Mouse (Mus musculus): ENCODE data around the gene Jmjd8.
"Not testable (repeated sequence)": the region's sequence is repeated elsewhere in the genome, so short reads cannot be mapped to it uniquely, and the experiment has no call there.

Jmjd8 gene

GRCm38 (mm10) chr17:25828712-25829557, at the start of gene Jmjd8:
Gene Jmjd8, plus strand, starts transcription at chr17:25828867.
- peak; percentile 68 for DNase-seq (ENCODE audit: low read depth, low spot score)

- DNase-seq (ENCODE audit: low read depth, low spot score), result no peak
These were observed 47.3 kb upstream of the Jmjd8 start for GRCm38 (mm10) chr17:25781339-25781738.

- no peak for DNase-seq (ENCODE audit: low read depth, low spot score)
These were observed 45.6 kb upstream of the Jmjd8 start for GRCm38 (mm10) chr17:25783086-25783485.

GRCm38 (mm10) chr17:25783861-25784574, 44.6 kb upstream of the Jmjd8 start:
- DNase-seq (ENCODE audit: low read depth, low spot score), result no peak

GRCm38 (mm10) chr17:25785281-25785745, 43.4 kb upstream of the Jmjd8 start, which contains the start of gene Haghl:
Gene Haghl, minus strand, starts transcription at chr17:25785673.
- DNase-seq (ENCODE audit: low read depth, low spot score), result peak; percentile 90

GRCm38 (mm10) chr17:25786280-25786679, 42.4 kb upstream of the Jmjd8 start, which contains the start of gene Ccdc78:
Gene Ccdc78, plus strand, starts transcription at chr17:25786580.
- DNase-seq (ENCODE audit: low read depth, low spot score), result no peak

- DNase-seq (ENCODE audit: low read depth, low spot score), result no peak
These were observed 41.7 kb upstream of the Jmjd8 start for GRCm38 (mm10) chr17:25786781-25787504.

GRCm38 (mm10) chr17:25791320-25791842, 37.3 kb upstream of the Jmjd8 start:
- DNase-seq (ENCODE audit: low read depth, low spot score), result no peak

GRCm38 (mm10) chr17:25791843-25792527, 36.7 kb upstream of the Jmjd8 start:
- peak; percentile 74 for DNase-seq (ENCODE audit: low read depth, low spot score)

GRCm38 (mm10) chr17:25792615-25793014, 36.1 kb upstream of the Jmjd8 start, which contains the start of gene Fam173a:
Gene Fam173a, minus strand, starts transcription at chr17:25792901.
- no peak for DNase-seq (ENCODE audit: low read depth, low spot score)

- no peak for DNase-seq (ENCODE audit: low read depth, low spot score)
These were observed 34.5 kb upstream of the Jmjd8 start for GRCm38 (mm10) chr17:25794197-25794596.

GRCm38 (mm10) chr17:25794998-25795397, 33.7 kb upstream of the Jmjd8 start:
- DNase-seq (ENCODE audit: low read depth, low spot score), result no peak

- DNase-seq (ENCODE audit: low read depth, low spot score), result no peak
These were observed 33.0 kb upstream of the Jmjd8 start, which contains the start of gene AC134908.4 for GRCm38 (mm10) chr17:25795609-25796092. Gene AC134908.4, minus strand, starts transcription at chr17:25795659.

- no peak for DNase-seq (ENCODE audit: low read depth, low spot score)
These were observed 32.4 kb upstream of the Jmjd8 start for GRCm38 (mm10) chr17:25796211-25796771.

GRCm38 (mm10) chr17:25796951-25797369, 31.7 kb upstream of the Jmjd8 start, which contains the start of gene Metrn:
Gene Metrn, minus strand, starts transcription at chr17:25797136.
- no peak for DNase-seq (ENCODE audit: low read depth, low spot score)

GRCm38 (mm10) chr17:25801029-25801428, 27.6 kb upstream of the Jmjd8 start:
- DNase-seq (ENCODE audit: low read depth, low spot score), result no peak

- no peak for DNase-seq (ENCODE audit: low read depth, low spot score)
These were observed 25.7 kb upstream of the Jmjd8 start for GRCm38 (mm10) chr17:25802825-25803517.

GRCm38 (mm10) chr17:25806507-25806906, 22.2 kb upstream of the Jmjd8 start:
- no peak for DNase-seq (ENCODE audit: low read depth, low spot score)

GRCm38 (mm10) chr17:25807452-25807851, 21.2 kb upstream of the Jmjd8 start:
- not testable (repeated sequence) for DNase-seq (ENCODE audit: low read depth, low spot score)

Data from retina, adult 2 months (tissue).